Mouse (Mus musculus): ENCODE measurements around the gene Scp2. TPM values are rescaled to one million over a fixed set of nuclear protein-coding genes. Genes with fewer than 3 reads are reported as not detected.

Gene Scp2
- polyA plus RNA-seq, 1 experiment from 2014 or later: 943 TPM

GRCm38 (mm10) chr4:108031502-108032351 lies 113.1 kb downstream of the Scp2 start:
- no peak overlapping the region for H3K27ac ChIP-seq (ENCODE audit: low read depth, low read length)
- TF ChIP-seq CTCF (IDR thresholded peaks at IDR 0.05; ENCODE audit: low read depth): no peak
- WGBS: under 1% methylated on average over 74 of the region's 86 CpGs

DNA sequence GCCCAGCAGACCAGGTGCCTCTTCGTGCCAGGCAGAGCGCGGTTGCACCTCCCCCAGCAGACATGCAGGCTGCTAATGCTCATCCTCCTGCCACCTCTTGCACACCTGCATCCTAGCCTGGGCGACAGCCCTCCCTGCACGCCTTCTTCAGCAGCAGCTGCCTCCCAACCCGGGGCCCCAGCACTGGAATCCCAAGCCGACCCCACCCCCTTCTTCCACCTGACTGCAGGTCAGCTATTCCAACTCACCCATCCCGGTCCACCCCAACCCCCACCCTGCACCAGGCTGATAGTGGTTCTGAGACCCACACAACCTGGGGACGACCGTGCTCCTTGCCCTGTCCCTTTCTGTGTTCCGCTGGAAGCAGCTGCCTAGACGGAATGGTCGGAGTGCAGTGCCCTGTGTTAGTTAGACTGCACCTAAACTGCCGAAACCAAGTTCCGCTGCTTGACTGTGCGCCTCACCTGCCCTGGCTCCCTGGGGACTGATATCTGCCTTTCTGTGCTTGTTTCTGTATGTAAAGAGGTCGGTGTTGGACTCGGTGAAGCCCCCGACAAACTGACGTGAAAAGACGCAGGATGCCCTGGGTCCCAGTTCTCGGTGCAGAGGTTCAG lies 113.8 kb downstream of the Scp2 start:
- peak; percentile 17 for ATAC-seq
- WGBS: 7% methylated on average over 22 of the region's 22 CpGs
- Histone ChIP-seq H3K9me3 (ENCODE audit: control insufficient read depth) (no peaks in the 10 kb centered on the region), H3K27ac (ENCODE audit: low read depth, low read length) (no peak overlapping the region), H3K4me3 (ENCODE audit: low read depth, low read length) (peak overlapping the region; percentile 59), H3K4me2 (replicated peaks; ENCODE audit: low read depth) (peak overlapping the region; percentile 99), H3K36me3 (ENCODE audit: control insufficient read depth, insufficient read depth) (no peaks in the 10 kb centered on the region), H3K27me3 (replicated peaks; ENCODE audit: control insufficient read depth, insufficient read depth, low read length) (peaks cover 18% of the 10 kb centered on the region), H3K4me1 (replicated peaks; ENCODE audit: control insufficient read depth, insufficient read depth, low read length) (peaks cover 3% of the 10 kb centered on the region; the same call in 1 of the 2 replicates), H3K9ac (ENCODE audit: low read depth, low read length) (peak overlapping the region; percentile 55)
- TF ChIP-seq CTCF (IDR thresholded peaks at IDR 0.05; ENCODE audit: low read depth): no peak

More at GRCm38 (mm10) chr4:108031502-108032351, 113.1 kb downstream of the Scp2 start:
- H3K9me3 ChIP-seq (ENCODE audit: control insufficient read depth): no peaks in the 10 kb centered on the region
- peak overlapping the region; percentile 55 for H3K9ac ChIP-seq (ENCODE audit: low read depth, low read length)
- H3K4me3 ChIP-seq (ENCODE audit: low read depth, low read length): peak overlapping the region; percentile 59
- peaks cover 18% of the 10 kb centered on the region for H3K27me3 ChIP-seq (replicated peaks; ENCODE audit: control insufficient read depth, insufficient read depth, low read length)
- no peaks in the 10 kb centered on the region for H3K36me3 ChIP-seq (ENCODE audit: control insufficient read depth, insufficient read depth)
- H3K4me1 ChIP-seq (replicated peaks; ENCODE audit: control insufficient read depth, insufficient read depth, low read length): peaks cover 3% of the 10 kb centered on the region; the same call in 1 of the 2 replicates
- peak; percentile 9; the same call in 1 of the 2 replicates for ATAC-seq
- peak overlapping the region; percentile 99 for H3K4me2 ChIP-seq (replicated peaks; ENCODE audit: low read depth)

DNA sequence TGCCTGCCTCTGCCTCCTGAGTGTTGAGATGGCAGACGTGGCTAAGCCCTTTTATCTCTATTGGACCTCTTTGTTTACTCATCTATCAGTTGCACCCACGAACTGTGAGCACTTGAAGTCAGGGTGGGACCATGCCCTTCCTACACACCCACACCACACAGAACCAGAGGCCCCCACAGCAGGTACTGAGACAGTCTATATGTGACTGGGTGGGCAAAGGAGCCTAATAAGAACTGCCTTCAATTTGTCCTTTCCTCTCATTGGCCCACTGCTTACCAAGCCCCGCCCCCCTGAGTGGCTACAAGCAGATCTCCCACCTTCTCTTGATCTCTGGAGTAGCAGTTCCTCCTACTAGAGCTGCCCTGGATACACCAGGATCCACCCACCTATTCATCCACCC lies 118.6 kb downstream of the Scp2 start:
- Histone ChIP-seq H3K36me3 (ENCODE audit: control insufficient read depth, insufficient read depth) (peaks cover 4% of the 10 kb centered on the region; the same call in 1 of the 2 replicates), H3K27me3 (replicated peaks; ENCODE audit: control insufficient read depth, insufficient read depth, low read length) (peaks cover 3% of the 10 kb centered on the region; the same call in 1 of the 2 replicates), H3K9me3 (ENCODE audit: control insufficient read depth) (no peaks in the 10 kb centered on the region), H3K4me1 (replicated peaks; ENCODE audit: control insufficient read depth, insufficient read depth, low read length) (peaks cover 17% of the 10 kb centered on the region; the same call in 1 of the 2 replicates), H3K27ac (ENCODE audit: low read depth, low read length) (no peak overlapping the region), H3K4me2 (replicated peaks; ENCODE audit: low read depth) (peak overlapping the region; percentile 43; the same call in 1 of the 2 replicates), H3K9ac (ENCODE audit: low read depth, low read length) (no peak overlapping the region), H3K4me3 (ENCODE audit: low read depth, low read length) (no peak overlapping the region)
- TF ChIP-seq CTCF (IDR thresholded peaks at IDR 0.05; ENCODE audit: low read depth): no peak
- 32% methylated on average over 3 of the region's 3 CpGs for WGBS
- no peak for ATAC-seq

GRCm38 (mm10) chr4:108025269-108025668 lies 119.5 kb downstream of the Scp2 start:
- Histone ChIP-seq H3K27ac (ENCODE audit: low read depth, low read length) (peak overlapping the region; percentile 76), H3K4me1 (replicated peaks; ENCODE audit: control insufficient read depth, insufficient read depth, low read length) (peaks cover 17% of the 10 kb centered on the region; the same call in 1 of the 2 replicates), H3K9ac (ENCODE audit: low read depth, low read length) (no peak overlapping the region; the same call in 1 of the 2 replicates), H3K27me3 (replicated peaks; ENCODE audit: control insufficient read depth, insufficient read depth, low read length) (no peaks in the 10 kb centered on the region), H3K9me3 (ENCODE audit: control insufficient read depth) (no peaks in the 10 kb centered on the region), H3K4me3 (ENCODE audit: low read depth, low read length) (no peak overlapping the region), H3K36me3 (ENCODE audit: control insufficient read depth, insufficient read depth) (peaks cover 10% of the 10 kb centered on the region; the same call in 1 of the 2 replicates), H3K4me2 (replicated peaks; ENCODE audit: low read depth) (peak overlapping the region; percentile 43)
- 5% methylated on average over 10 of the region's 10 CpGs for WGBS
- ATAC-seq: peak; percentile 86
- TF ChIP-seq CTCF (IDR thresholded peaks at IDR 0.05; ENCODE audit: low read depth): no peak

GRCm38 (mm10) chr4:108024641-108025040 lies 120.2 kb downstream of the Scp2 start:
- H3K27me3 ChIP-seq (replicated peaks; ENCODE audit: control insufficient read depth, insufficient read depth, low read length): no peaks in the 10 kb centered on the region
- peaks cover 10% of the 10 kb centered on the region; the same call in 1 of the 2 replicates for H3K36me3 ChIP-seq (ENCODE audit: control insufficient read depth, insufficient read depth)
- no peak overlapping the region for H3K4me2 ChIP-seq (replicated peaks; ENCODE audit: low read depth)
- no peak overlapping the region for H3K4me3 ChIP-seq (ENCODE audit: low read depth, low read length)
- TF ChIP-seq CTCF (IDR thresholded peaks at IDR 0.05; ENCODE audit: low read depth): no peak
- 0 out of 2 replicates have a peak, but pooled peaks cover 17% of the 10 kb centered on the region for H3K4me1 ChIP-seq (replicated peaks; ENCODE audit: control insufficient read depth, insufficient read depth, low read length)
- peak; percentile 86 for ATAC-seq
- no peak overlapping the region for H3K9ac ChIP-seq (ENCODE audit: low read depth, low read length)
- no peaks in the 10 kb centered on the region for H3K9me3 ChIP-seq (ENCODE audit: control insufficient read depth)
- peak overlapping the region; percentile 76 for H3K27ac ChIP-seq (ENCODE audit: low read depth, low read length)
- 38% methylated on average over 5 of the region's 5 CpGs for WGBS

- no peak overlapping the region for H3K9ac ChIP-seq (ENCODE audit: low read depth, low read length)
- no peak overlapping the region for H3K27ac ChIP-seq (ENCODE audit: low read depth, low read length)
- no peak overlapping the region for H3K4me2 ChIP-seq (replicated peaks; ENCODE audit: low read depth)
- ATAC-seq: no peak
- TF ChIP-seq CTCF (IDR thresholded peaks at IDR 0.05; ENCODE audit: low read depth): no peak
- H3K4me3 ChIP-seq (ENCODE audit: low read depth, low read length): no peak overlapping the region
- H3K27me3 ChIP-seq (replicated peaks; ENCODE audit: control insufficient read depth, insufficient read depth, low read length): no peaks in the 10 kb centered on the region
- 63% methylated on average over 4 of the region's 4 CpGs for WGBS
- H3K4me1 ChIP-seq (replicated peaks; ENCODE audit: control insufficient read depth, insufficient read depth, low read length): 0 out of 2 replicates have a peak, but pooled peaks cover 17% of the 10 kb centered on the region
- no peaks in the 10 kb centered on the region for H3K9me3 ChIP-seq (ENCODE audit: control insufficient read depth)
- peaks cover 10% of the 10 kb centered on the region; the same call in 1 of the 2 replicates for H3K36me3 ChIP-seq (ENCODE audit: control insufficient read depth, insufficient read depth)
Measured at GRCm38 (mm10) chr4:108023186-108023585, 121.6 kb downstream of the Scp2 start.

Data from intestine, postnatal 0 days (tissue).